Mouse (Mus musculus) heart, adult 2 months (tissue): ENCODE results near the gene Tor1aip2. TPM values are rescaled to one million over a fixed set of nuclear protein-coding genes. Genes with fewer than 3 reads are reported as not detected.

ENCODE experiments used
- DNase-seq, 2 experiments: peaks; one replicate each; pipeline ENCODE4 v3.0.0; 2021
- H3K27ac ChIP-seq: fragments of 200-600 bp; 2 replicates; pipeline ENCODE4 v1.8.1; 2022
- H3K27me3 ChIP-seq: fragments of 200-500 bp; 2 replicates; pipeline ENCODE4 v1.6.1; 2012; ENCODE audit warnings: mild to moderate bottlenecking, low read length, inconsistent platforms, mixed read lengths; ENCODE audit not compliant: control insufficient read depth, insufficient read depth
- H3K36me3 ChIP-seq: fragments of 200-500 bp; 2 replicates; pipeline ENCODE4 v1.6.1; 2012; ENCODE audit warnings: low read length, inconsistent platforms; ENCODE audit not compliant: control insufficient read depth, insufficient read depth
- H3K4me1 ChIP-seq: fragments of 200-500 bp; 2 replicates; pipeline ENCODE4 v1.6.1; 2011; ENCODE audit warnings: low read length; ENCODE audit not compliant: control insufficient read depth, insufficient read depth
- H3K4me3 ChIP-seq: fragments of 200-600 bp; 2 replicates; pipeline ENCODE4 v1.8.1; 2022
- H3K79me2 ChIP-seq: fragments of 200-500 bp; replicated peaks from 2 replicates; pipeline ENCODE4 v1.6.1; 2012; ENCODE audit warnings: mild to moderate bottlenecking, inconsistent platforms, low read length, moderate library complexity, mixed read lengths; ENCODE audit not compliant: control insufficient read depth, insufficient read depth
- H3K9ac ChIP-seq: fragments of 200-500 bp; 2 replicates; pipeline ENCODE4 v1.6.1; 2012; ENCODE audit warnings: low read depth, mild to moderate bottlenecking, control low read depth, inconsistent platforms, low read length, mixed read lengths
- CTCF ChIP-seq: fragments of 200-600 bp; IDR thresholded peaks from 2 replicates; pipeline ENCODE4 v1.8.1; 2022; ENCODE audit warnings: antibody characterized with exemption, mild to moderate bottlenecking, moderate library complexity
- EP300 ChIP-seq: fragments of 200-500 bp; IDR thresholded peaks from 2 replicates; pipeline ENCODE4 v1.6.1; 2011; ENCODE audit warnings: low read depth, low read length, control low read depth; ENCODE audit not compliant: insufficient read depth
- POLR2A ChIP-seq: fragments of 200-500 bp; IDR thresholded peaks from 2 replicates; pipeline ENCODE4 v1.6.1; 2011; ENCODE audit warnings: mild to moderate bottlenecking, low read depth, low read length, control low read depth; ENCODE audit not compliant: insufficient read depth
- WGBS: fragments of 180-500 bp; shearing (Covaris S2); methylation state at CpG from one replicate; pipeline ENCODE4 v1.1.7; 2018; 5-methylcytosine and 5-hydroxymethylcytosine counted together
- intact Hi-C: fragments of 180-260 bp; cut with DNase I; formaldehyde crosslinking; loops from one replicate; pipeline ENCODE4 v1.15.1; 2025
- polyA plus RNA-seq: library from polyadenylated mRNA; depleted of rRNA; stranded (reverse); fragments of >200 nt; gene quantifications from 2 replicates; pipeline ENCODE4 v1.2.3, GENCODE M21; 2012; rRNA removed
- total RNA-seq, 2 experiments: library from RNA; stranded (reverse); gene quantifications; 2 replicates each; pipeline ENCODE4 v1.2.3; 2021

The Tor1aip2 gene
- total and polyA plus RNA-seq, 3 experiments = 40.3 to 51.0 (median 42.9) TPM

- Histone ChIP-seq H3K27me3 (no peaks in the 10 kb centered on the region), H3K27ac (no peak overlapping the region), H3K4me1 (no peaks in the 10 kb centered on the region), H3K4me3 (no peak overlapping the region), H3K79me2 (no peaks in the 10 kb centered on the region), H3K36me3 (no peaks in the 10 kb centered on the region), H3K9ac (no peak overlapping the region)
- TF ChIP-seq EP300 (no peak), CTCF (no peak), POLR2A (no peak)
- intact Hi-C loops = no loop called here
- no peak for DNase-seq
- 74% methylated on average over 7 of the region's 7 CpGs for WGBS
These were observed 76.9 kb downstream of the Tor1aip2 start for GRCm38 (mm10) chr1:156112142-156112541.

GRCm38 (mm10) chr1:156113884-156114499 lies 78.8 kb downstream of the Tor1aip2 start:
- Histone ChIP-seq H3K4me3 (no peak overlapping the region), H3K9ac (no peak overlapping the region), H3K27me3 (no peaks in the 10 kb centered on the region), H3K36me3 (no peaks in the 10 kb centered on the region), H3K27ac (no peak overlapping the region), H3K79me2 (no peaks in the 10 kb centered on the region), H3K4me1 (no peaks in the 10 kb centered on the region)
- WGBS = 46% methylated on average over 8 of the region's 8 CpGs
- no peak for DNase-seq
- intact Hi-C loops = no loop called here
- TF ChIP-seq POLR2A (no peak), EP300 (no peak), CTCF (no peak)

GRCm38 (mm10) chr1:156116770-156117169 lies 81.6 kb downstream of the Tor1aip2 start:
- H3K9ac ChIP-seq = no peak overlapping the region
- 41% methylated on average over 3 of the region's 3 CpGs for WGBS
- no peaks in the 10 kb centered on the region for H3K79me2 ChIP-seq
- no peak overlapping the region for H3K4me3 ChIP-seq
- no peak overlapping the region for H3K27ac ChIP-seq
- DNase-seq = no peak
- no peaks in the 10 kb centered on the region for H3K36me3 ChIP-seq
- H3K4me1 ChIP-seq = no peaks in the 10 kb centered on the region
- intact Hi-C loops = no loop called here
- no peak for TF ChIP-seq EP300
- TF ChIP-seq POLR2A = no peak
- TF ChIP-seq CTCF = no peak
- no peaks in the 10 kb centered on the region for H3K27me3 ChIP-seq

Other genes starting within 250 kb of the Tor1aip2 start
- gene Qsox1, start 222.5 kb upstream of the Tor1aip2 start, total RNA-seq = 10 to 100 TPM; 33.3 to 35.9 TPM
- gene Qsox1, start 222.5 kb upstream of the Tor1aip2 start, polyA plus RNA-seq = 45.7 and 48.6 TPM in 2 replicates
- gene Cep350, start 62.1 kb upstream of the Tor1aip2 start, total RNA-seq = 10 to 100 TPM; 37.1 to 38.0 TPM
- 3.9 and 7.4 TPM in 2 replicates for gene Cep350, start 62.1 kb upstream of the Tor1aip2 start, polyA plus RNA-seq
- gene Tor1aip1, start 1.1 kb downstream of the Tor1aip2 start, total RNA-seq = 10 to 100 TPM; 79.9 to 91.2 TPM
- gene Tor1aip1, start 1.1 kb downstream of the Tor1aip2 start, polyA plus RNA-seq = 33.0 and 51.1 TPM in 2 replicates
- not detected for gene Fam163a, start 169.6 kb downstream of the Tor1aip2 start, total RNA-seq
- 0.09 and 0.23 TPM in 2 replicates for gene Fam163a, start 169.6 kb downstream of the Tor1aip2 start, polyA plus RNA-seq